Mouse (Mus musculus): ENCODE results near the gene Agtpbp1.

- TF ChIP-seq ZNF384 (IDR thresholded peaks at IDR 0.05; ENCODE audit: low read depth, low read length) (no peak), CHD2 (IDR thresholded peaks at IDR 0.05; ENCODE audit: low read depth, low read length) (no peak), HCFC1 (IDR thresholded peaks at IDR 0.05; ENCODE audit: borderline replicate concordance, insufficient read depth, low read length) (no peak), ZC3H11A (IDR thresholded peaks at IDR 0.05; ENCODE audit: borderline replicate concordance, low read depth, low read length) (no peak), MAFK (IDR thresholded peaks at IDR 0.05; ENCODE audit: insufficient read depth, low read depth, low read length) (no peak)
Measured at GRCm38 (mm10) chr13:59547716-59548115, 37.3 kb downstream of the Agtpbp1 start.
